Mouse (Mus musculus) common myeloid progenitor, adult 5-6 weeks (primary cell): Measurements from ENCODE around the gene Marf1. TPM values are rescaled to one million over a fixed set of nuclear protein-coding genes. Genes with fewer than 3 reads are reported as not detected.
"Not testable (repeated sequence)": the region's sequence is repeated elsewhere in the genome, so short reads cannot be mapped to it uniquely, and the experiment has no call there.

Source experiments
- ATAC-seq: replicated peaks from 2 replicates; pipeline ENCODE4 v1.8.0; 2016; ENCODE audit warnings: low read depth, mild to moderate bottlenecking, moderate TSS enrichment, inconsistent platforms; ENCODE audit not compliant: poor library complexity, severe bottlenecking
- total RNA-seq: library from RNA; stranded (forward); fragments of 200-1000, 187-1606 nt; gene quantifications from 2 replicates; pipeline ENCODE4 v1.2.3, GENCODE M21; 2017

Gene Marf1
- total RNA-seq, 1 experiment from 2014 or later: 32.9 TPM

GRCm38 (mm10) chr16:14082925-14083324 is 80.2 kb downstream of the Marf1 start:
- ATAC-seq: no peak

GRCm38 (mm10) chr16:14070471-14071169 is 92.5 kb downstream of the Marf1 start:
- no peak for ATAC-seq

GRCm38 (mm10) chr16:14068701-14069100 is 94.5 kb downstream of the Marf1 start:
- not testable (repeated sequence) for ATAC-seq

- not testable (repeated sequence) for ATAC-seq
Observed at GRCm38 (mm10) chr16:14066571-14066970, 96.6 kb downstream of the Marf1 start.

- no peak for ATAC-seq
Observed at GRCm38 (mm10) chr16:14059869-14060268, 103.3 kb downstream of the Marf1 start.

Other genes with a start within 250 kb of the Marf1 start
- gene 2900011O08Rik, start 176.7 kb downstream of the Marf1 start, total RNA-seq: not detected in 2 replicates
- gene Ifitm7, start 176.5 kb downstream of the Marf1 start, total RNA-seq: 1.3 and 3.3 TPM in 2 replicates
- gene Nde1, start 76 bp downstream of the Marf1 start, total RNA-seq: 62.4 and 88.1 TPM in 2 replicates
- under 0.01 TPM in 1 of 2 replicates, not detected in the other for gene Myh11, start 128.0 kb upstream of the Marf1 start, total RNA-seq
- gene Fopnl, start 154.1 kb upstream of the Marf1 start, total RNA-seq: 41.2 and 44.9 TPM in 2 replicates
- 41.4 and 44.5 TPM in 2 replicates for gene Abcc1, start 198.2 kb upstream of the Marf1 start, total RNA-seq